Mouse (Mus musculus) limb, embryonic 10.5 days (tissue): ENCODE measurements around the gene Cox5b. TPM values are rescaled to one million over a fixed set of nuclear protein-coding genes. Genes with fewer than 3 reads are reported as not detected.

Experiments
- DNase-seq: peaks from one replicate; pipeline ENCODE4 v3.0.0-alpha.2; 2017; ENCODE audit warnings: low spot score
- H3K27ac ChIP-seq: fragments of 300-500 bp; sonication (generic); 2 replicates; pipeline ENCODE4 v1.5.1; 2016; ENCODE audit warnings: mild to moderate bottlenecking
- H3K27me3 ChIP-seq: fragments of 300-500 bp; sonication (generic); 2 replicates; pipeline ENCODE4 v1.6.1; 2016; ENCODE audit warnings: low read depth, mild to moderate bottlenecking; ENCODE audit not compliant: poor library complexity, severe bottlenecking
- H3K36me3 ChIP-seq: fragments of 300-500 bp; sonication (generic); 2 replicates; pipeline ENCODE4 v1.6.1; 2016; ENCODE audit warnings: mild to moderate bottlenecking, moderate library complexity
- H3K4me1 ChIP-seq: fragments of 300-500 bp; sonication (generic); 2 replicates; pipeline ENCODE4 v1.6.1; 2016
- H3K4me3 ChIP-seq: fragments of 300-500 bp; sonication (generic); 2 replicates; pipeline ENCODE4 v1.5.1; 2016; ENCODE audit warnings: mild to moderate bottlenecking, moderate library complexity
- H3K9me3 ChIP-seq: fragments of 300-500 bp; sonication (generic); replicated peaks from 2 replicates; pipeline ENCODE4 v1.6.1; 2016; ENCODE audit warnings: mild to moderate bottlenecking
- WGBS: fragments of 180-500 bp; shearing (Covaris S2); methylation state at CpG from one replicate; pipeline ENCODE4 v1.1.7; 2016; 5-methylcytosine and 5-hydroxymethylcytosine counted together
- polyA plus RNA-seq: library from polyadenylated mRNA; unstranded; fragments of >200 nt; fragmentation: Nextera tagmentation; extraction: Ambion mirVana; gene quantifications from 2 replicates; pipeline ENCODE4 v1.2.1, GENCODE M21; 2016

Cox5b gene
- polyA plus RNA-seq, 1 experiment from 2014 or later, result 535 TPM

- H3K27me3 ChIP-seq, result no peaks in the 10 kb centered on the region
- WGBS, result 78% methylated on average over 3 of the region's 3 CpGs
- H3K27ac ChIP-seq, result no peak overlapping the region
- H3K36me3 ChIP-seq, result peaks cover 53% of the 10 kb centered on the region
- no peak for DNase-seq
- no peak overlapping the region for H3K4me3 ChIP-seq
- H3K4me1 ChIP-seq, result peaks cover 15% of the 10 kb centered on the region
- H3K9me3 ChIP-seq, result no peaks in the 10 kb centered on the region
These were observed 16.5 kb downstream of the Cox5b start for GRCm38 (mm10) chr1:36707797-36708196.

- Histone ChIP-seq H3K4me1 (peaks cover 15% of the 10 kb centered on the region), H3K4me3 (peak overlapping the region; percentile 94), H3K9me3 (no peaks in the 10 kb centered on the region), H3K36me3 (peaks cover 45% of the 10 kb centered on the region), H3K27me3 (no peaks in the 10 kb centered on the region), H3K27ac (0 out of 2 replicates have a peak overlapping the region, but pooled peaks have one; percentile 94)
- no peak for DNase-seq
- WGBS, result 94% methylated on average over 1 of the region's 1 CpGs
These were observed 17.4 kb downstream of the Cox5b start for GRCm38 (mm10) chr1:36708626-36709025.

GRCm38 (mm10) chr1:36709055-36709853 lies 18.0 kb downstream of the Cox5b start:
- Histone ChIP-seq H3K4me1 (peaks cover 15% of the 10 kb centered on the region), H3K9me3 (no peaks in the 10 kb centered on the region), H3K27ac (peak overlapping the region; percentile 94), H3K36me3 (peaks cover 39% of the 10 kb centered on the region), H3K27me3 (no peaks in the 10 kb centered on the region), H3K4me3 (peak overlapping the region; percentile 94)
- DNase-seq, result no peak
- WGBS, result 2% methylated on average over 33 of the region's 33 CpGs

- Histone ChIP-seq H3K27me3 (no peaks in the 10 kb centered on the region), H3K27ac (peak within 1 kb of the TSS; percentile 94), H3K4me3 (peak within 1 kb of the TSS; percentile 94), H3K4me1 (peaks cover 15% of the 10 kb centered on the region), H3K9me3 (no peaks in the 10 kb centered on the region), H3K36me3 (peaks cover 33% of the 10 kb centered on the region)
- DNase-seq, result peak; percentile 99
- under 1% methylated on average over 29 of the region's 29 CpGs for WGBS
These were observed 18.6 kb downstream of the Cox5b start, which contains the start of gene 4933424G06Rik for GRCm38 (mm10) chr1:36709854-36710280. Gene 4933424G06Rik (plus strand): TSS chr1:36710149.

GRCm38 (mm10) chr1:36711104-36711503 lies 19.9 kb downstream of the Cox5b start:
- H3K27me3 ChIP-seq, result no peaks in the 10 kb centered on the region
- WGBS, result 95% methylated on average over 2 of the region's 2 CpGs
- H3K36me3 ChIP-seq, result peaks cover 20% of the 10 kb centered on the region
- H3K27ac ChIP-seq, result no peak overlapping the region
- H3K4me1 ChIP-seq, result peaks cover 15% of the 10 kb centered on the region
- H3K9me3 ChIP-seq, result no peaks in the 10 kb centered on the region
- H3K4me3 ChIP-seq, result no peak overlapping the region
- DNase-seq, result no peak

- Histone ChIP-seq H3K36me3 (no peaks in the 10 kb centered on the region), H3K27me3 (no peaks in the 10 kb centered on the region; the same call in 1 of the 2 replicates), H3K4me1 (no peaks in the 10 kb centered on the region), H3K4me3 (no peak within 1 kb of the TSS), H3K9me3 (no peaks in the 10 kb centered on the region), H3K27ac (no peak within 1 kb of the TSS)
- WGBS, result 81% methylated on average over 5 of the region's 5 CpGs
- no peak for DNase-seq
These were observed 23.1 kb downstream of the Cox5b start, which contains the start of gene Actr1b for GRCm38 (mm10) chr1:36714311-36714710. Gene Actr1b (minus strand): TSS chr1:36714422.

GRCm38 (mm10) chr1:36718786-36719185 lies 27.5 kb downstream of the Cox5b start:
- DNase-seq, result no peak
- 85% methylated on average over 1 of the region's 1 CpGs for WGBS
- Histone ChIP-seq H3K4me3 (no peak overlapping the region), H3K36me3 (no peaks in the 10 kb centered on the region), H3K27me3 (no peaks in the 10 kb centered on the region; the same call in 1 of the 2 replicates), H3K4me1 (peaks cover 23% of the 10 kb centered on the region), H3K27ac (no peak overlapping the region), H3K9me3 (no peaks in the 10 kb centered on the region)

- Histone ChIP-seq H3K4me3 (no peak overlapping the region), H3K9me3 (no peaks in the 10 kb centered on the region), H3K27me3 (no peaks in the 10 kb centered on the region), H3K4me1 (peaks cover 34% of the 10 kb centered on the region), H3K36me3 (no peaks in the 10 kb centered on the region), H3K27ac (peak overlapping the region; percentile 86)
- DNase-seq, result peak; percentile 67
- 55% methylated on average over 16 of the region's 16 CpGs for WGBS
These were observed 32.2 kb downstream of the Cox5b start for GRCm38 (mm10) chr1:36723146-36724056.

- no peak overlapping the region for H3K4me3 ChIP-seq
- no peaks in the 10 kb centered on the region for H3K36me3 ChIP-seq
- DNase-seq, result no peak
- WGBS, result 61% methylated on average over 4 of the region's 4 CpGs
- peaks cover 34% of the 10 kb centered on the region for H3K4me1 ChIP-seq
- H3K27me3 ChIP-seq, result no peaks in the 10 kb centered on the region
- H3K27ac ChIP-seq, result peak overlapping the region; percentile 86
- H3K9me3 ChIP-seq, result no peaks in the 10 kb centered on the region
These were observed 32.8 kb downstream of the Cox5b start for GRCm38 (mm10) chr1:36724057-36724431.

- WGBS, result 14% methylated on average over 4 of the region's 4 CpGs
- DNase-seq, result peak; percentile 84
- H3K27ac ChIP-seq, result no peak overlapping the region
- no peaks in the 10 kb centered on the region for H3K36me3 ChIP-seq
- no peaks in the 10 kb centered on the region for H3K9me3 ChIP-seq
- no peak overlapping the region for H3K4me3 ChIP-seq
- peaks cover 18% of the 10 kb centered on the region; the same call in 1 of the 2 replicates for H3K27me3 ChIP-seq
- H3K4me1 ChIP-seq, result no peaks in the 10 kb centered on the region
These were observed 46.1 kb downstream of the Cox5b start for GRCm38 (mm10) chr1:36737300-36737699.

- H3K9me3 ChIP-seq, result no peaks in the 10 kb centered on the region
- no peaks in the 10 kb centered on the region for H3K36me3 ChIP-seq
- no peak overlapping the region for H3K4me3 ChIP-seq
- H3K27ac ChIP-seq, result no peak overlapping the region
- no peak for DNase-seq
- WGBS, result 85% methylated on average over 5 of the region's 5 CpGs
- H3K27me3 ChIP-seq, result peaks cover 34% of the 10 kb centered on the region; the same call in 1 of the 2 replicates
- H3K4me1 ChIP-seq, result peaks cover 4% of the 10 kb centered on the region
These were observed 48.0 kb downstream of the Cox5b start for GRCm38 (mm10) chr1:36739231-36739630.

- Histone ChIP-seq H3K27me3 (peaks cover 36% of the 10 kb centered on the region; the same call in 1 of the 2 replicates), H3K4me3 (no peak overlapping the region), H3K4me1 (peaks cover 10% of the 10 kb centered on the region), H3K36me3 (no peaks in the 10 kb centered on the region), H3K27ac (no peak overlapping the region), H3K9me3 (no peaks in the 10 kb centered on the region)
- WGBS, result 84% methylated on average over 9 of the region's 9 CpGs
- DNase-seq, result no peak
These were observed 51.8 kb downstream of the Cox5b start for GRCm38 (mm10) chr1:36743046-36743445.
